Comparison of ENCODE assay signal across 27 mouse cellular contexts in the genomic region with DNA sequence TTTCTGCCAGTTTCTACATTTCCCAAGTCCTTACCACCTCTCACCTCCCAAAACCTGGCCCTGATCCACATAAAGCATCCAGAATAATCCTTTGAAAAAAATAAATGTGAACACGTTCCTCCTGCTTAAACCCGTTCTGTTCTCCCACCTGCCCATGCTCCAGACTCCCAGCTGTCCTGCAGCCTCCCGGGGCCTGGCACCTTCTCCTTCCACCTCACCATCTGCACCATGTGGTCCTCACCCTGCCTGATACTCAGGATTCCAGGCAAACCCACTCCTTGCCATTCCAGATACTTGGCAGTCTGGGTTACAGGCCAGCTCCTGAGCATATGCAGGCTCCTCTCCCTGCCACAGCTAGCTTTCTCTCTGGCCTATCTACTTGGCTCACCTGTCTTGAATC.
DNase-seq lines count a peak whose midpoint lies in the region; ATAC-seq lines count a peak whose summit lies in the region.
"Had no signal": no experiment of that assay in that cellular context is flagged by ENCODE, and none has a peak within 500 bp of the region (broad histone marks: within the 10 kb centered on the region; RNA-seq: fewer than 3 reads in every experiment).

No protein-coding gene starts in this region.

- WGBS in forebrain, embryonic 15.5 days, result 68% methylated on average over 3 of the region's 3 CpGs
- 54% methylated on average over 3 of the region's 3 CpGs for WGBS in forebrain, embryonic 14.5 days

- no peak overlapping the region for H3K4me3 ChIP-seq in forebrain, embryonic 15.5 days
- H3K4me3 ChIP-seq in forebrain, embryonic 14.5 days (ENCODE audit: low read depth, low read length), result no peak overlapping the region
- H3K4me3 ChIP-seq: embryonic facial prominence, embryonic 13.5 days; heart, adult 2 months; limb, embryonic 12.5 days; liver, embryonic 13.5 days; lung, embryonic 15.5 days; midbrain, embryonic 12.5 days; neural tube, embryonic 12.5 days had no signal

- no peak overlapping the region for H3K4me2 ChIP-seq in forebrain, embryonic 15.5 days (replicated peaks)
- no peak overlapping the region for H3K4me2 ChIP-seq in forebrain, embryonic 14.5 days (ENCODE audit: low read length)
- H3K4me2 ChIP-seq: embryonic facial prominence, embryonic 13.5 days; hindbrain, embryonic 14.5 days; limb, embryonic 12.5 days; liver, embryonic 13.5 days; lung, embryonic 15.5 days; midbrain, embryonic 12.5 days; neural tube, embryonic 12.5 days had no signal

- H3K9ac ChIP-seq in forebrain, embryonic 15.5 days (replicated peaks), result no peak overlapping the region
- H3K9ac ChIP-seq in forebrain, embryonic 14.5 days (ENCODE audit: low read length), result no peak overlapping the region
- H3K9ac ChIP-seq: embryonic facial prominence, embryonic 13.5 days; hindbrain, embryonic 14.5 days; limb, embryonic 12.5 days; liver, embryonic 13.5 days; lung, embryonic 15.5 days; midbrain, embryonic 12.5 days; neural tube, embryonic 12.5 days had no signal

- H3K4me1 ChIP-seq in forebrain, embryonic 15.5 days, result peaks cover 6% of the 10 kb centered on the region; the same call in 1 of the 2 replicates
- no peaks in the 10 kb centered on the region; the same call in 1 of the 2 replicates for H3K4me1 ChIP-seq in forebrain, embryonic 14.5 days (ENCODE audit: control insufficient read depth, insufficient read depth, low read length)
- H3K4me1 ChIP-seq: liver, embryonic 13.5 days; lung, embryonic 15.5 days; midbrain, embryonic 12.5 days had no signal

- H3K27ac ChIP-seq in forebrain, embryonic 15.5 days (replicated peaks), result no peak overlapping the region
- H3K27ac ChIP-seq in forebrain, embryonic 14.5 days (ENCODE audit: low read depth, low read length), result no peak overlapping the region
- H3K27ac ChIP-seq: embryonic facial prominence, embryonic 13.5 days; heart, adult 2 months; hindbrain, embryonic 14.5 days; limb, embryonic 12.5 days; liver, embryonic 13.5 days; lung, embryonic 15.5 days; macrophage; midbrain, embryonic 12.5 days; neural tube, embryonic 12.5 days had no signal

- H3K36me3 ChIP-seq in forebrain, embryonic 15.5 days, result no peaks in the 10 kb centered on the region
- H3K36me3 ChIP-seq in forebrain, embryonic 14.5 days (ENCODE audit: control insufficient read depth, insufficient read depth, low read length), result no peaks in the 10 kb centered on the region
- H3K36me3 ChIP-seq: embryonic facial prominence, embryonic 13.5 days; limb, embryonic 12.5 days; liver, embryonic 13.5 days; lung, embryonic 15.5 days; midbrain, embryonic 12.5 days; neural tube, embryonic 12.5 days had no signal

- no peaks in the 10 kb centered on the region for H3K27me3 ChIP-seq in forebrain, embryonic 15.5 days
- H3K27me3 ChIP-seq in forebrain, embryonic 14.5 days (replicated peaks; ENCODE audit: control insufficient read depth, insufficient read depth, low read length), result no peaks in the 10 kb centered on the region
- H3K27me3 ChIP-seq: embryonic facial prominence, embryonic 13.5 days; limb, embryonic 12.5 days; liver, embryonic 13.5 days; lung, embryonic 15.5 days; midbrain, embryonic 12.5 days; neural tube, embryonic 12.5 days had no signal

- 0 out of 2 replicates have a peak, but pooled peaks have one; percentile 19 for ATAC-seq in forebrain, embryonic 15.5 days (replicated peaks)
- ATAC-seq in forebrain, embryonic 14.5 days, result no peak
- ATAC-seq: activated CD4-positive, CD25-positive, alpha-beta regulatory T cell, adult 4 months; CD4-positive, CD25-positive, alpha-beta regulatory T cell, adult 4 months; intestine, embryonic 16.5 days; Patski had no signal

- no peaks in the 10 kb centered on the region for H3K9me3 ChIP-seq in forebrain, embryonic 15.5 days
- H3K9me3 ChIP-seq in forebrain, embryonic 14.5 days (replicated peaks; ENCODE audit: control insufficient read depth, low read length), result no peaks in the 10 kb centered on the region
- H3K9me3 ChIP-seq: embryonic facial prominence, embryonic 13.5 days; limb, embryonic 12.5 days; liver, embryonic 13.5 days; lung, embryonic 15.5 days; midbrain, embryonic 12.5 days; neural tube, embryonic 12.5 days had no signal

- no peak for DNase-seq in forebrain, embryonic 14.5 days (ENCODE audit: low spot score)
- DNase-seq in brain, adult 2 months (ENCODE audit: low read depth, low spot score), result peak; percentile 85
- DNase-seq in cerebellum, adult 9-11 months, result peak; percentile 86
- DNase-seq in fat pad, adult 2 months (ENCODE audit: extremely low read depth, low read depth, low spot score), result peak; percentile 39
- DNase-seq in embryo, embryonic 10.5 days (ENCODE audit: low spot score), result no peak
- DNase-seq in lung, postnatal 4 days, result no peak
- DNase-seq: adrenal gland, postnatal 14 days; gastrocnemius, postnatal 10 days; heart, adult 2 months; heart, postnatal 36 days; kidney, postnatal 4 days; layer of hippocampus, adult 9-11 months; liver, embryonic 13.5 days; spleen, adult 18-20 months; thymus, adult 2 months had no signal

Comparison
In these comparisons a context has a peak if more than half of its experiments do, and no peak if none do; other contexts are left out.
1. DNase-seq: peak in brain, adult 2 months (single experiment), cerebellum, adult 9-11 months (single experiment) and fat pad, adult 2 months (single experiment); none in forebrain, embryonic 14.5 days (single experiment), embryo, embryonic 10.5 days (single experiment) and lung, postnatal 4 days (0 of 2).